Mouse (Mus musculus) adrenal gland, postnatal 10 days (tissue): ENCODE measurements around the gene Trim21. TPM values are rescaled to one million over a fixed set of nuclear protein-coding genes. Genes with fewer than 3 reads are reported as not detected.

Experiments used
- DNase-seq: peaks from one replicate; pipeline ENCODE4 v3.0.0; 2021; ENCODE audit warnings: mixed read lengths
- total RNA-seq, 2 experiments: library from RNA; stranded (reverse); gene quantifications; 2 replicates each; pipeline ENCODE4 v1.2.3; 2021

The Trim21 gene
- total RNA-seq, 2 experiments from 2014 or later: 10.1 to 15.8 TPM

GRCm38 (mm10) chr7:102508066-102508465, 57.2 kb downstream of the Trim21 start:
- DNase-seq: no peak

Other genes starting within 250 kb of the Trim21 start
- 10 to 100 TPM; 33.7 to 50.4 TPM for gene Rrm1, start 123.8 kb downstream of the Trim21 start, total RNA-seq
- not detected for gene Olfr543, start 83.8 kb downstream of the Trim21 start, total RNA-seq
- gene Olfr544, start 77.2 kb downstream of the Trim21 start, total RNA-seq: not detected
- gene Olfr545, start 65.9 kb downstream of the Trim21 start, total RNA-seq: not detected
- gene Olfr547, start 30.7 kb downstream of the Trim21 start, total RNA-seq: not detected
- gene Olfr548-ps1, start 24.6 kb downstream of the Trim21 start, total RNA-seq: not detected
- gene Olfr549, start 15.6 kb downstream of the Trim21 start, total RNA-seq: not detected
- gene Olfr550, start 6.0 kb upstream of the Trim21 start, total RNA-seq: not detected
- not detected for gene Olfr551, start 26.4 kb upstream of the Trim21 start, total RNA-seq
- under 1 TPM in 1 of 2 experiments, not detected in 1; 0.12 TPM for gene Olfr552, start 32.3 kb upstream of the Trim21 start, total RNA-seq
- gene Olfr553, start 52.7 kb upstream of the Trim21 start, total RNA-seq: not detected
- not detected for gene Olfr554, start 72.9 kb upstream of the Trim21 start, total RNA-seq
- gene Olfr555, start 93.3 kb upstream of the Trim21 start, total RNA-seq: not detected
- gene Olfr556, start 99.4 kb upstream of the Trim21 start, total RNA-seq: not detected
- 10 to 100 TPM in 1 of 2 experiments, 1 to 10 TPM in 1; 6.1 to 14.3 TPM for gene Trim68, start 121.8 kb upstream of the Trim21 start, total RNA-seq
- gene Olfr557, start 130.4 kb upstream of the Trim21 start, total RNA-seq: not detected
- gene Olfr558, start 136.7 kb upstream of the Trim21 start, total RNA-seq: 1 to 10 TPM; 1.4 to 2.6 TPM
- not detected for gene Olfr33, start 153.6 kb upstream of the Trim21 start, total RNA-seq
- not detected for gene Olfr559, start 162.0 kb upstream of the Trim21 start, total RNA-seq
- not detected for gene Olfr560, start 193.9 kb upstream of the Trim21 start, total RNA-seq
- 1 to 10 TPM; 1.5 to 2.6 TPM for gene Olfr78, start 194.0 kb upstream of the Trim21 start, total RNA-seq
- gene Olfr561, start 205.7 kb upstream of the Trim21 start, total RNA-seq: not detected
- not detected for gene Olfr564, start 238.0 kb upstream of the Trim21 start, total RNA-seq